Mouse (Mus musculus): ENCODE measurements around the gene Stk24. TPM values are rescaled to one million over a fixed set of nuclear protein-coding genes. Genes with fewer than 3 reads are reported as not detected.

Stk24 gene
- polyA plus RNA-seq, 1 experiment from 2014 or later = 36.6 TPM

GRCm38 (mm10) chr14:121406943-121407342, 27.1 kb upstream of the Stk24 start:
- H3K36me3 ChIP-seq (ENCODE audit: insufficient read depth, low read length) = no peaks in the 10 kb centered on the region
- H3K27ac ChIP-seq = no peak overlapping the region
- no peak overlapping the region for H3K4me2 ChIP-seq (ENCODE audit: low read length)
- TF ChIP-seq CTCF (IDR thresholded peaks at IDR 0.05; ENCODE audit: low read depth) = no peak
- DNase-seq (ENCODE audit: low spot score) (no peak), ATAC-seq (replicated peaks; ENCODE audit: low FRiP score, low read depth) (no peak)
- no peaks in the 10 kb centered on the region for H3K4me1 ChIP-seq (replicated peaks; ENCODE audit: insufficient read depth, low read length)
- no peak overlapping the region for H3K9ac ChIP-seq (ENCODE audit: low read depth, low read length)
- H3K9me3 ChIP-seq (replicated peaks; ENCODE audit: low read length) = no peaks in the 10 kb centered on the region
- H3K27me3 ChIP-seq (ENCODE audit: insufficient read depth, low read length) = no peaks in the 10 kb centered on the region
- H3K4me3 ChIP-seq (replicated peaks; ENCODE audit: low read depth, low read length) = no peak overlapping the region
- 82% methylated on average over 7 of the region's 7 CpGs for WGBS

- Histone ChIP-seq H3K27ac (no peak overlapping the region), H3K36me3 (ENCODE audit: insufficient read depth, low read length) (no peaks in the 10 kb centered on the region), H3K9ac (ENCODE audit: low read depth, low read length) (no peak overlapping the region), H3K4me2 (ENCODE audit: low read length) (peak overlapping the region; percentile 28; the same call in 1 of the 2 replicates), H3K4me3 (replicated peaks; ENCODE audit: low read depth, low read length) (no peak overlapping the region), H3K27me3 (ENCODE audit: insufficient read depth, low read length) (no peaks in the 10 kb centered on the region), H3K4me1 (replicated peaks; ENCODE audit: insufficient read depth, low read length) (no peaks in the 10 kb centered on the region), H3K9me3 (replicated peaks; ENCODE audit: low read length) (no peaks in the 10 kb centered on the region)
- DNase-seq (ENCODE audit: low spot score) (no peak), ATAC-seq (replicated peaks; ENCODE audit: low FRiP score, low read depth) (no peak)
- 55% methylated on average over 15 of the region's 15 CpGs for WGBS
- TF ChIP-seq CTCF (IDR thresholded peaks at IDR 0.05; ENCODE audit: low read depth) = no peak
Measured at GRCm38 (mm10) chr14:121405546-121405945, 25.7 kb upstream of the Stk24 start.

- Histone ChIP-seq H3K9ac (ENCODE audit: low read depth, low read length) (no peak overlapping the region), H3K36me3 (ENCODE audit: insufficient read depth, low read length) (no peaks in the 10 kb centered on the region), H3K27me3 (ENCODE audit: insufficient read depth, low read length) (no peaks in the 10 kb centered on the region), H3K9me3 (replicated peaks; ENCODE audit: low read length) (no peaks in the 10 kb centered on the region), H3K4me3 (replicated peaks; ENCODE audit: low read depth, low read length) (no peak overlapping the region), H3K4me2 (ENCODE audit: low read length) (peak overlapping the region; percentile 28; the same call in 1 of the 2 replicates), H3K27ac (no peak overlapping the region), H3K4me1 (replicated peaks; ENCODE audit: insufficient read depth, low read length) (no peaks in the 10 kb centered on the region)
- no peak for ATAC-seq (replicated peaks; ENCODE audit: low FRiP score, low read depth)
- TF ChIP-seq CTCF (IDR thresholded peaks at IDR 0.05; ENCODE audit: low read depth) = no peak
- no peak for DNase-seq (ENCODE audit: low spot score)
- 36% methylated on average over 13 of the region's 13 CpGs for WGBS
Measured at GRCm38 (mm10) chr14:121405120-121405519, 25.3 kb upstream of the Stk24 start.

- Histone ChIP-seq H3K4me3 (replicated peaks; ENCODE audit: low read depth, low read length) (no peak overlapping the region), H3K9me3 (replicated peaks; ENCODE audit: low read length) (no peaks in the 10 kb centered on the region), H3K4me2 (ENCODE audit: low read length) (no peak overlapping the region), H3K4me1 (replicated peaks; ENCODE audit: insufficient read depth, low read length) (no peaks in the 10 kb centered on the region), H3K36me3 (ENCODE audit: insufficient read depth, low read length) (no peaks in the 10 kb centered on the region), H3K27me3 (ENCODE audit: insufficient read depth, low read length) (no peaks in the 10 kb centered on the region), H3K27ac (no peak overlapping the region), H3K9ac (ENCODE audit: low read depth, low read length) (no peak overlapping the region)
- no peak for TF ChIP-seq CTCF (IDR thresholded peaks at IDR 0.05; ENCODE audit: low read depth)
- ATAC-seq (replicated peaks; ENCODE audit: low FRiP score, low read depth) = no peak
- WGBS = 85% methylated on average over 6 of the region's 6 CpGs
- DNase-seq (ENCODE audit: low spot score) = no peak
Measured at GRCm38 (mm10) chr14:121399676-121400075, 19.9 kb upstream of the Stk24 start.

GRCm38 (mm10) chr14:121397471-121397870, 17.7 kb upstream of the Stk24 start:
- DNase-seq (ENCODE audit: low spot score) = no peak
- ATAC-seq (replicated peaks; ENCODE audit: low FRiP score, low read depth) = no peak
- TF ChIP-seq CTCF (IDR thresholded peaks at IDR 0.05; ENCODE audit: low read depth) = no peak

GRCm38 (mm10) chr14:121395125-121395524, 15.3 kb upstream of the Stk24 start:
- Histone ChIP-seq H3K27ac (no peak overlapping the region), H3K9me3 (replicated peaks; ENCODE audit: low read length) (no peaks in the 10 kb centered on the region), H3K9ac (ENCODE audit: low read depth, low read length) (no peak overlapping the region), H3K4me2 (ENCODE audit: low read length) (no peak overlapping the region), H3K4me1 (replicated peaks; ENCODE audit: insufficient read depth, low read length) (no peaks in the 10 kb centered on the region), H3K27me3 (ENCODE audit: insufficient read depth, low read length) (no peaks in the 10 kb centered on the region), H3K36me3 (ENCODE audit: insufficient read depth, low read length) (no peaks in the 10 kb centered on the region), H3K4me3 (replicated peaks; ENCODE audit: low read depth, low read length) (no peak overlapping the region)
- 82% methylated on average over 4 of the region's 4 CpGs for WGBS
- TF ChIP-seq CTCF (IDR thresholded peaks at IDR 0.05; ENCODE audit: low read depth) = no peak
- ATAC-seq (replicated peaks; ENCODE audit: low FRiP score, low read depth) (peak; percentile 73), DNase-seq (ENCODE audit: low spot score) (no peak)

More at GRCm38 (mm10) chr14:121397471-121397870, 17.7 kb upstream of the Stk24 start:
- Histone ChIP-seq H3K4me1 (replicated peaks; ENCODE audit: insufficient read depth, low read length) (no peaks in the 10 kb centered on the region), H3K27me3 (ENCODE audit: insufficient read depth, low read length) (no peaks in the 10 kb centered on the region), H3K4me3 (replicated peaks; ENCODE audit: low read depth, low read length) (no peak overlapping the region), H3K9me3 (replicated peaks; ENCODE audit: low read length) (no peaks in the 10 kb centered on the region), H3K9ac (ENCODE audit: low read depth, low read length) (no peak overlapping the region), H3K36me3 (ENCODE audit: insufficient read depth, low read length) (no peaks in the 10 kb centered on the region), H3K4me2 (ENCODE audit: low read length) (no peak overlapping the region), H3K27ac (no peak overlapping the region)
- 50% methylated on average over 1 of the region's 1 CpGs for WGBS

- no peaks in the 10 kb centered on the region for H3K36me3 ChIP-seq (ENCODE audit: insufficient read depth, low read length)
- H3K27ac ChIP-seq = no peak overlapping the region
- no peak overlapping the region for H3K4me3 ChIP-seq (replicated peaks; ENCODE audit: low read depth, low read length)
- H3K9me3 ChIP-seq (replicated peaks; ENCODE audit: low read length) = no peaks in the 10 kb centered on the region
- DNase-seq (ENCODE audit: low spot score) (no peak), ATAC-seq (replicated peaks; ENCODE audit: low FRiP score, low read depth) (no peak)
- TF ChIP-seq CTCF (IDR thresholded peaks at IDR 0.05; ENCODE audit: low read depth) = no peak
- WGBS = 71% methylated on average over 5 of the region's 5 CpGs
- H3K27me3 ChIP-seq (ENCODE audit: insufficient read depth, low read length) = no peaks in the 10 kb centered on the region
- H3K9ac ChIP-seq (ENCODE audit: low read depth, low read length) = no peak overlapping the region
- no peaks in the 10 kb centered on the region for H3K4me1 ChIP-seq (replicated peaks; ENCODE audit: insufficient read depth, low read length)
- no peak overlapping the region for H3K4me2 ChIP-seq (ENCODE audit: low read length)
Measured at GRCm38 (mm10) chr14:121391927-121392326, 12.1 kb upstream of the Stk24 start.

Data from kidney, postnatal 0 days (tissue).